Mouse (Mus musculus): Measurements from ENCODE around the gene Jade2.

DNA sequence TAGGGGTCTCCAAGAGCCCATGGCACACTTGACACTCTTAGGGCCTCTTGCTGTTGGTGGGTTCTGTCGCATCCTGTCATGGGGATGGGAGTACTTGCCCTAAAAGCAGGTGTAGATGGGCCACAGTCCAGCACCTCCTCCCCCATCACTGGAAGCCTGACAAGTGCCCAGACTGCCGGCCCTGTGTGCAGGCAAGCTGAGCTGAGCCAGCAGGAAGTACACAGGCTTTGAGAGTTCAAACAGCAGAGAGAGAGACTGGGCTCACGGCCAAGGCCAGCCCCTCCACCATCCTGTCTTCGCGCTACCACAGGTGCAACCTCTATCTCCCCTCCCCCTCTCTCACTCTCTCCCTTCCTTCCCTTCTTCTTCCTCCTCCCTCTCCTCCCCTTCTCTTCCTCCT is 26.2 kb upstream of the Jade2 start:
- TF ChIP-seq CTCF (IDR thresholded peaks at IDR 0.05; ENCODE audit: borderline replicate concordance, control insufficient read depth, extremely low read depth, insufficient read depth, low read length, poor library complexity) (0 out of 2 replicates have a peak, but pooled peaks have one; percentile 44), POLR2A (IDR thresholded peaks at IDR 0.05; ENCODE audit: control insufficient read depth, extremely low read depth, insufficient read depth, low read length, poor library complexity) (peak; percentile 71)

Measured in thymus, adult 2 months (tissue).